Mouse (Mus musculus) thymus, postnatal 14 days (tissue): Measurements from ENCODE around the gene Hadha.

ENCODE experiments used
- DNase-seq: peaks from one replicate; pipeline ENCODE4 v3.0.0; 2021

The Hadha gene

DNA sequence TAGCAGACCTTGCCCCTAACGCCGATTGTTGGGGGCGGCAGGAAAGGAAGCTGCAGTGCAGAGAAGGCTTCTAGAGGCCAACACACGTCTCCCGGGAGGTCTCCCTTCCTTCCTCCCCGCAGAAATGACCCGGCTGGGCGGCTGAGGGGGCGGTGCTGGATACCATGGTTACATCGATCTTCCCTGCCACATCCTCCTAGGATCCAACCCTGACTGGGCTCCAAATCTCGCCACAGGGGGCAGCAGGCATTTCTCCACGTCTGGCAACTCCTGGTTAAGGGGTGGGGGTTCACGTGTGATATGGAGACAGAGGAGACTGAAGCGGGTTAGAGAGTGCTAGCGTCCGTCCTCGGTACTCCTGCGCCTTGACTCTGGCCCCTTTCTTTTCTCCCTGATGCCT is 43.8 kb downstream of the Hadha start:
- DNase-seq: peak; percentile 21

DNA sequence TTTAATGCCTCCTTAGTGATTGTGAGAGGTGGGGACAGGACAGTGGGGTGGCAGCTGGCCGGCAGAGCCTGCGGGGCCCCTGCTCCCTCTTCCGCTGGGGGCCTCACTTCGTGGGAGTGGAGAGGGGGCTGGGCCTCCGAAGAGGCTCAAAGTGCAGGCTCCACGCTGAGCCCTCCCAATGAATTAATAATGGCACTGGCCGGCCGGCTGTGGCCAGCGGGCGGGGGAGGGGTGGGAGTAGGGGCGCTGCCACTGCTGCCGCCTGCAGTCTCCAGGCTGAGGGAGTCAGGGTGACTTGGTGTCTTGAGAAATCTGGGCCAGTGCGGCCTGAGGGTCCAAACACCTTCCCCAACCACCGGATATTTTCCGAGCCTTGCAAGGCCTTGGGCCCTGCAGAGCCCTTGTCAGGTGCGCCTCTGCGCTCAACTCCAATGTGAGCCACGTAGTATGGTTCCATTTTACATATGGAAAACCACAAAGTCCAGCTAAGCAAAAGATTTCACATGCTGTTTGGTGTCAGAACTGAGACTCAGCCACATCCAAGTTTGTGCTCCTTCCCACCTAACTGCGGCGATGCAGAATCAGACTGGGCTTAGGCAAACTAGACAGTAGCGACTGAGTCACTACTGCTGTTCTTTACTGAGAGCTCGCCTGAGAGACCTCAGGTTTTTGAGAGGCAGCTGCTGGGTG is 44.4 kb downstream of the Hadha start:
- DNase-seq: no peak

- no peak for DNase-seq
These were observed 45.1 kb downstream of the Hadha start for GRCm38 (mm10) chr5:30109899-30110298.

DNA sequence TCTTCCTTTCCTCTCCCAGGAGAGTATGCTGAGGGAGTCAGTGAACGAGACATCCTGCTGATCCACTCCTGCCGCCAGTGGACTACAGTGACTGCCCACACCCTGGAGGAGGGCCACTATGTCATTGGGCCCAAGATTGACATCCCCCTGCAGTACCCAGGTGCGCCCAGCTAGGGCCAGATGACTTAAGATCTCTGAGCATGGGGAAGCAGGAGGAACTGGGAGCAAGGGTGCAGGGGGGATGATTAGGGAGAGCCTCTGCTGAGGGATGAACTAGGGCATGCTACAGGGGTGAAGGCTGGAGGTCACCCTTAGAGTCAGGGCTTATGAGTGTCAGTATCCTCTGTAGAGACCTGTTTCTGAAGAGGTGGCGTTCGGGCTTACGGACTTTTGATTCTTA is 46.7 kb downstream of the Hadha start:
- DNase-seq: no peak

DNA sequence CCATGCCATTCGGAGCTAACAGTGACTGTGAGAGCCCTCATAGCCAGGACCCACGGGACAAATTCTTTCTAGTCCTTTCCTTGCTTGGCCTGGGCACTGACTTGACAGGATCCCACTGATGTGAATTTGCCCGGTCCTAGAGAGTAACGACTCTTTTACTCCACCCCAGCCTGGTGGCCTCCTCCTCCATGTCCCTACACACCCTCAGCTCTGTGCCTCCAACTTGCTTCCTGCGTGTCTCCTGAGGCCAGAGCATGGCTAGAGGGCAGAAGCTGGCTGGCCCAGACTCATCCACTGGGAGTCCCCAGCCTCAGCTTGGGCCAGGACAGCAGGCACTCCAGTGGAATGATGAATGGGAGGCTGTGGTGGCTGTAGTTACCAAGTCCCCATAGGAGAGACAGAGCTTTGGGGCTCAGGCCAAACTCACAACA is 47.3 kb downstream of the Hadha start:
- no peak for DNase-seq

- DNase-seq: no peak
These were observed 47.8 kb downstream of the Hadha start for GRCm38 (mm10) chr5:30107186-30107585.

GRCm38 (mm10) chr5:30106756-30107155 is 48.2 kb downstream of the Hadha start:
- DNase-seq: no peak

GRCm38 (mm10) chr5:30105668-30106300 is 49.2 kb downstream of the Hadha start, which contains the start of gene 3110082J24Rik:
3110082J24Rik (minus strand) TSS chr5:30106086.
- no peak for DNase-seq

GRCm38 (mm10) chr5:30104841-30105667 is 49.9 kb downstream of the Hadha start, which contains the start of gene Garem2:
Garem2 (plus strand) TSS chr5:30105161.
- DNase-seq: no peak

DNA sequence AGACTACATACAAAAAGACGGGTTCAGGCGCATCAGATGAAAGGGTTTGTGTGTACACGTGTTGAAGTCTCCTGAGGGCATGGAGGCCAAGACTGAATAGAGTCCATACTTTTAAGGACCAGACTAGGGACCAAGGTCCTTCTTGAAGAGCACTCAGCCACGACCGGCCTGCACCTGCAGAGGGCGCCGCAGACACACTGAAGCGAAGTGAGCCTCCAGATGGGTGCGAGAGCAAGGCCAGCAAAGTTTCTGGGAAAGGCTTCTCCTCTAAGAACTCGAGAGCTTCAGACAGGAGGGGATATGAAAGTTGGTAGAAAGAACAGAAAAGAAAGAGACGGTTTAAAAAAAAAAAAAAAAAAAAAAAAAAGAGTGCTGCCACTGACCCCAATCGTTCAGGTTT is 50.6 kb downstream of the Hadha start:
- peak; percentile 55 for DNase-seq

GRCm38 (mm10) chr5:30103340-30103739 is 51.6 kb downstream of the Hadha start:
- no peak for DNase-seq

DNA sequence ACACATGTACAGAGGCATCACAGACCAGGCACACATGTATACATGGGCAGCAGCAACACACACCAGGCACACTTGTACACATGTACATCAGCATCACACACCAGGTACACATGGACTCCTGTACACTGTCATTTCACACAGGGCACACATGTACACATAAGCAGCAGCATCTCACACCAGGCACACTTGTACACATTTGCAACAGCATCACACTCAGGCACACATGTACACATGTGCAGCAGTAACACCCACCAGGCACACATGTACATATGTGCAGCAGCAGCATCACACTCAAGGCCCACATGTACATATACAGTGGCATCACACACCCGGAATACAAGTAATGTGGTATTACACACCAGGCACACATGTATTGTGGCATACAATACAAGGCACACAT is 56.7 kb downstream of the Hadha start:
- no peak for DNase-seq

DNA sequence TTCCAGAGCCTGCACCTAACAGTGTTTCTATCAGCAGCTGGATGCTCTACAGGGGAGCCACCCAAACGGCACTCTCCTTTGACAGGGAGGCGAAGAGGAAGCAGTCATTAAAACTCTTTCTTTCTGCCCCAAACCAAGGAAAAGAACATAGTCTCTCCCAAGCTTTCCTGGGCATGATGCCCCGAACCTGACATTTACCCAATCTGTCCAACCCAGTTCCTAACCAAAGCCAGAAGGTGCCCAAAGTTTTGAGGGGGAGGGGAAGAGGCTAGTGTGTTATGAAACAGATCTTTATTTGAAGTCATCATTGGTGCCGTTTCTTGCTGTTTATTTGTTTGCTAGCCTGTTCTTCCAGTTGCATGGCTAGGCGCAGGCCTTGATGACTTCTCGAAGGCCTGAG is 59.2 kb downstream of the Hadha start:
- no peak for DNase-seq

- DNase-seq: no peak
These were observed 60.6 kb downstream of the Hadha start for GRCm38 (mm10) chr5:30094399-30094798.

DNA sequence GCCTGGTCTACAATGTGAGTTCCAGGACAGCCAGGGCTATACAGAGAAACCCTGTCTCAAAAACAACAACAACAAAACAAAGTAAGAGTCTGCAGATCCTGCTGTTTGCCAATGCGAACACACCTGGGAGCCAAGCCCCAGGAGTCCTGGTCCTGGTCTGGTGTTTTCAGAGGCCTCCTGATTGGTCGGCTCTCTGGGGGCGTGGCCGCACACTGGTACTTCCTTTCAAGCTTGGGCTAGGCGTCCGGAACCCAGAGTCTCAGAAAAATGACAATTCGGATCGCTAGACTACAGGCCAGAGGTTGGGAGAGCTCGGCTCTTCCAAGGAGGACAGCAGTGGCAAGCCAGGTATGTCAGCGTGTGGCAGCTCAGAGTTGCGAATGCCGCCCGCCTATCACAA is 62.3 kb downstream of the Hadha start:
- DNase-seq: no peak

DNA sequence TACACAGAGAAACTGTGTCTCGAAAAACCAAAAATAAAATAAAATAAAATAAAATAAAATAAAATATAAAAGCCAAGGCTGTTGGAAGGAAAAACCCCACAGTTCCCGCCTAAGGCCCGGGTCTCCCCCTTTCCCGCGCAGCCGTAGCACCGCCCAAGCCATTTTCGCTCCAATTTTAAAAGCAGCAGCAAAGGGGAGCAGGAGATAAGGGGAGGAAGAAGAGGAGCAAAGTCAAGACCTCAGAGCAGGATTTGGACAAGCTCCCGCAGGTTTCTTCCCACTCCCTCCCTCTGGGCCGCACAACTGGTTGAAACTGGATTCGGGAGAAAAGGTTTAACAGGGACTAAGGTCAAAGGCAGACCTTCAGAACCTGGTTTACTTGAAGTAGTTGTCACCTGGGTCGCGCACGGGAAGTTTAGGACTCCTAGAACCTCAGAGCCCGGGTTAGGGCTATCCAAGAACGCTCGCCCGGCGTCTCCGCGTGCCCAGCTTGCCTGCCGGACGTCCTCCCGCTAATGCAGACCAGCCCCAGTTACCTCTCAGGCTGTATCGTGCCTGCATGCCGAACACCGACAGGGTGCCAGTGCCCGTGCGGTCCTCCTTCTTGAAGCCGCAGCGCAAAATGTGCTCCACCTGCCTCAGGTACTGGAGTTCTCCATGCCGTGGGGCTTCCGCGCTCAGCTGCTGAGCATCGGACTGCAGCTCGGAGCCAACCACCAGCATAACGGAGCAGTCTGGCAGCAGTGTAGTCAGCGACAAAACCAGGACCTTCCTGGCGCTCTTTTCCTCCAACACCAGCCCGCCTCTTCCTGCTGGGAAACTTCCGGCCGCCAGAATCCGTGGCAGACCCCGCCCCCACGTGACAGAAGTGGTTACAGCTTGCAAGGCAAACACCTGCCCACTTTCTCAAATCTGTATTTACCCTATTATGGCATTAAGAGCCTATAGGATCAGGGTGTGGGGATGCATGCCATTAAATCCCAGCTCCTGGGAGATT is 81.8 kb downstream of the Hadha start, which contains the start of gene Tyms:
Tyms (minus strand) TSS at position 793 of the 997 bp plus-strand sequence.
- peak; percentile 85 for DNase-seq

DNA sequence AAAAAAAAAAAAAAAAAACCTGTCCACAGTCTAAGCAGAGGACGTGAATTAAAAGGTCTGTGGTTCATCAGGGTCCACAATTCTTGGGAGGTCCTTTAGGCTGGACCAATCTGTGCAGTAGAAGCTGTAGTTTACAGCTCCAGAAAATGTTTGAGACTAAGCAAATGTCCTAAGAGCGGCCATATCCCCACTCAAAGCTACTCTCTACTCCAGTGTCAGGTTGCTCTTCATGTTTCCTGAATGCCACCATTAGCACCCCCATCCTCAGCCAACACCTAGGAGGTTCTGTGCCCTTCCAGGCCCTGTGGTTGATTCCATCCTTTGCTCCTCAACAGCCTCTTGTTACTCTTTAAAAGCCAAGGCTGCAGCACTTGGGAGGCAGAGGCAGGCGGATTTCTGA is 82.6 kb downstream of the Hadha start:
- no peak for DNase-seq

DNA sequence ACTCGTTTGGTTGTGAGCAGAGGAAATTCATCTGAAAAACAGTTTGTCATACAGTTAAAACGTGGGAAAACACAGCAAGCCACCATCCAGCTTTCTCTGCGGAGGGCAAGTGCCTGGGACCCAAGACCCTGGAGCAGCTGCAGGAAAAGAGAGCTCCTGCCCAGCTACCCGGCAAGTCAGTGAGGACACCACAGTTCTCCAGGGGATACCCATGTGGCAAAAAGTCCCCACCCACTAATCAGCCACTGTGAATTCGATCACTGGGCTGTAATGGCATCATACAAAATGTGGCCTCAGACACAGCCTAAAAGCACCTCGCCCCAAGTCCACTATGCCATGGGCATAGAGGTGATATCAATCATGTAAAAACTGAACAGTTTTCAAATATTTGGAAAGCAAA is 83.3 kb downstream of the Hadha start:
- DNase-seq: no peak
